Comparison of ENCODE assay signal across 16 mouse cellular contexts in genomic region chr15:85218617-85219265, GRCm38 (mm10). TPM values are rescaled to one million over a fixed set of nuclear protein-coding genes. Genes with fewer than 3 reads are reported as not detected.
"Had no signal": no experiment of that assay in that cellular context is flagged by ENCODE, and none has a peak within 500 bp of the region (broad histone marks: within the 10 kb centered on the region; RNA-seq: fewer than 3 reads in every experiment).

No protein-coding gene starts in this region.

- H3K4me2 ChIP-seq: limb, embryonic 13.5 days; liver, embryonic 11.5 days; liver, embryonic 15.5 days; neural tube, embryonic 12.5 days had no signal

- H3K9ac ChIP-seq: limb, embryonic 13.5 days; liver, embryonic 15.5 days; neural tube, embryonic 12.5 days had no signal

- H3K4me1 ChIP-seq: liver, embryonic 15.5 days; megakaryocyte, embryonic 14.5 days; neural tube, embryonic 12.5 days had no signal

- DNase-seq: kidney, adult 8-10 months; kidney, postnatal 25 days; lung, adult 2 months; midbrain, embryonic 14.5 days; right cerebral cortex, postnatal 14 days; thymus, postnatal 4 days had no signal

- ATAC-seq: intestine, postnatal 0 days; lung, postnatal 0 days had no signal

- H3K27ac ChIP-seq: limb, embryonic 13.5 days; liver, embryonic 15.5 days; macrophage; neural tube, embryonic 12.5 days had no signal

- H3K27me3 ChIP-seq: limb, embryonic 13.5 days; liver, embryonic 15.5 days; neural tube, embryonic 12.5 days had no signal

- H3K36me3 ChIP-seq: liver, embryonic 15.5 days had no signal

- H3K4me3 ChIP-seq: limb, embryonic 13.5 days; liver, embryonic 15.5 days; megakaryocyte, embryonic 14.5 days; neural tube, embryonic 12.5 days had no signal

- H3K9me3 ChIP-seq: liver, embryonic 15.5 days had no signal

RNA-seq across cellular contexts. Expression of gene Fbln1, which starts 13.0 kb away (rescaled TPM):
- total RNA-seq: monocyte, adult 5-6 weeks; neutrophil, adult 5-6 weeks had no signal
- polyA plus RNA-seq: macrophage had no signal
